Mouse (Mus musculus): ENCODE measurements around the gene Cemip2.

Cemip2 gene

DNA sequence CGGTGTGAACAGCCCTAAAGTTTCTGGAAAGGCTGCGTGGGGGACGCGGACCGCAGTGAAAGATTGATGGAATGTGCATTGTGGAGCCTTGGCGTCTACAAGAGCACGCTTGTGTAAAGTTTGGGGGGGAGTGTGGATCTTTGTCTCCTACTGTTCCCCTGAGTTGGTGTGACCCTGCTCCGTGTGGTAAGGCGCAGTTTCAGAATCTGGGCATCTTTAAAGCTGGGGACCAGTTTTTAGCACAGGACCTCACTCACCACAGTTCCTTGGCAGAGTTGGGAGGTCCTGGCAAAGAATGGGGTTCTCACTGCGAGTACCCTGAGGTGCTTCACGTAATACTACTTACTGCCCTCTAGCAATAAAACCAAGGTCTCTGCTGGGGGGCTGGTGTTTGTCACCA, 964 bp downstream of the Cemip2 start:
- DNase-seq (ENCODE audit: low spot score in 2 of 2): no peak

DNA sequence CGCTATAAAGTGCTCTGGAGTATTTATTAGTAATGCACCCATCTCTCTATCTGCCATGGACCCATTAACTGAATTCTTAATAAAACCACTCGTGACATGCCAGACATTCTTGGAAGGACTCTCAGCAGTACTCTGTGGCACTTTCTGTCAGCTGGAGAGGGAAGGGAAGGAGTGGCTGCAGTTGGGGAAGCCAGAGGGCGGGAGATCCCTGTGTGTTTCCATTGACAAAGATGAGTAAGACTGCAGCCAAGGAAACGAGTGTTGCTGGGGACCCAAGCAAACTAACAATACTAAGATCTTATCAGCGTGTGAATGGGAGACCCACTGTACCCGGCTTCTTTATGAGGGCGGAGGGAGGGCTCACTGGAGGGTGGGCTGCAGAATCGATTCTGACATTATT, 2.5 kb downstream of the Cemip2 start:
- no peak for DNase-seq (ENCODE audit: low spot score in 2 of 2)

DNA sequence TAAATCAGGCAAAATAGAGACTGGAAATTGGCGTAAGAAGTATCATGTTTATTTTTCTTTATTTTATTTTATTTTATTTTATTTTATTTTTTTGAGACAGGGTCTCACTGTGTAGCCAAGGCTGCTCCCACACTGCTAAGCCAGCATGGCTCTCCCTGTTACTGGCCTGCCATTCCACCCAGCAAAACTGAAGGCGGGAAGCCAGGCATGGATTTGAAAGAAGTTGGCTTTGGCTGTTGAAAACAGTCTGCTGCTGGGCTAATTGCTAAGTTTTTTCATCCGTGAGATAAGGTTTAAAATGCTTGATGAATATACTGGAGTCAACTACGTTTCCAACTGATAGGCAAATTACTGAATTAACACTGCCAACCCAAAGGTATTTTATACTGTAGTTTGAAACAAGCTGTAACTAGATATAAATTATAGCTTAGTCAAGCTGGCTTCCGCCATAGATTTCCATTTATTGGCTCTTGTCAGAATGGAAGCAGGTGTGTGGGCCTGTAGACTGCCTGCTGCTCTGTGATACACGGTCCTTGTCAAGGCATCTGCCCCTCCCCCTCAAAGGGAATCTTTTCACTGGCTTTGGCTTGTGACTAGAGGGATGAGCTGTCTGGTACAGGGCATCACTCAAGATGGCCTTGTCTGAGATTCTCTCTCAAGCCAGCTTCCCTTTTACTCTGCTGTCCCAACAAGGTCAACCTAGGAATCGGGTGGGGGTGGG, 3.1 kb downstream of the Cemip2 start:
- DNase-seq (ENCODE audit: low spot score in 2 of 2): no peak

DNA sequence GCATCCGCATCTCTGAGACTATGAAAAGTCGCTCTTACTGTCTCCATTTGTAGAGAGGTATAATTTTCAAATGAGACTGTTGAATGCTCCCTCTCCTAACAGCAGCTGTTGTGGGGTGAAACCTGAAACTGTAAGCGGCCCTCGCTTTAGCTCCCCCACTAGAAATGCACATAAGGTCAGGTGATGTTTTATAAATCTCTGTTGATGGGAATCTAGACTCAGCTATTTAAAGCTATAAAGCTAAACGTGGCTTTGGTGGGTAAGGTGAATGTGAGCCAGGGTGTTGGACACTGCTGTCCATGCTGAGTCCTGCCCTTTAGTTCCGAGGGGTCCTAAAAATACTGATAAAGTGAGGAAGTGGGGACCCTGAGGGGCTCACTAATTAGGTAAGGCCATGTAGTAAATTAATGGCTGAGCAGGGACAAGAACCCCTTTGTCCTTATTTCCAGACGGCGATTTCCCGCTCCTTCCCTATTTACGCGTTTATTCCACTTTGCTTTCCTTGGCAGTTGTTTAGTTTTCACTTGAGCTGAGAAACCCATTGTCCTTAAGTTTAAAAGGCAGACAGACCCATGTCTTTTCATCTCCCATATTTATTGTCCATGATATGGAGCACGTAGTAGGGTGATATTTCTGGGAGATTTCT, 3.8 kb downstream of the Cemip2 start:
- no peak for DNase-seq (ENCODE audit: low spot score in 2 of 2)

DNA sequence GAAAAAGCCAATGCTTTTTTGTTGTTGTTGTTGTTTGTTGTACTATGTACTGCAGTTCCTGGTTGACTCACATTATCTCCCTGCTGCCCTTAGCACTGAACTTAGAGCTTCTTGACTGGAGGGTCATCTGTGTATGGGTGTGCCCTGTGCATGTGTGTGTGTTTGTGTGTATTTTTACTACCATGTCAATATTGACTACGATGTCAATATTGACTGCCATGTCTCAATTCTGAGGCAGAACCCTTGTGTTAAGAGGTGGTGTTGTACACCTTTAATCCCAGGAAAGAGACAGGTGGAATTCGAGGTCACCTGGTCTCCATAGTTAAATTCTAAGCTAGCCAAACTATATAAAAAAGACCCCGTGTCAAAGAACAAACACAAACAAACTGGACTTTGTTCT, 5.6 kb downstream of the Cemip2 start:
- DNase-seq (ENCODE audit: low spot score in 2 of 2): no peak

DNA sequence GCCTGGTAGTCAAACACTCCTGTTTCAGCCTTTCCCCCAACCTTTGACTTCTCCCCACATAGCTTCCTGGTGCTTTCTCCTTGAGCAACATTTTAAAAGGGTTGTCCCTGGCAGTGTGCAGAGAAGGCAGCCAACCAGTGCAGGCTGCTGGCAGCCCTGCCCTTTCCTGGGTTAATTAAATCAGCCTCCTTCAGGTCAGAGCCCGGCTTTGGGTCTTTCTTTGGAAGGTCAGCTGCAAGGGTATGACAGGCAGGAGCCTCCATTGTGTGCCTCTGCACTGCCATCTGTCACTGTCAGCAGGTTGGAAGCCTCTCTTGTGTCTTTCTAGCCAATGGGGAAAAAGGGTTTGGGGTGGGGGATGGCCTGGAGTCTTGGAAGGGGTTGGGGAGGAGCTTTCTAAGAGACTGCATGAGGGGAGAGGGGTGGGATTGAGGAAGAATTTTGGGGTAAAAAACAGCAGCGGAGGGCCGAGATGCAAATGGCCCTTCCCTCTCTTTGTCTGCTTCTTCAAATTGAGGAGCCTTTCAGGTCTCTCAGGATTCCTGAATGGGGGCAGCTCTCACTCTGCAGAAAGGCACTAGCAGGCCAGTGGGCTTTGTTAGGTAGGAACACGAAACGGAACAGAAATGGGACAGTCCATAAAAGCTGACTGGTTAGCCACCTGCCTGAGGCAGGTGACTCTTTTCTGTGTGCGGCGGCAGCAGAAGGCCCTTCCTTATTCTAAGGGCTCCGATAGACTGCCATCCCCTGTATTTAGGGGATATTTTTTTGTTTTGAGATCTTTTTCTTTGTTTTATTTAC, 6.4 kb downstream of the Cemip2 start:
- no peak for DNase-seq (ENCODE audit: low spot score in 2 of 2)

DNA sequence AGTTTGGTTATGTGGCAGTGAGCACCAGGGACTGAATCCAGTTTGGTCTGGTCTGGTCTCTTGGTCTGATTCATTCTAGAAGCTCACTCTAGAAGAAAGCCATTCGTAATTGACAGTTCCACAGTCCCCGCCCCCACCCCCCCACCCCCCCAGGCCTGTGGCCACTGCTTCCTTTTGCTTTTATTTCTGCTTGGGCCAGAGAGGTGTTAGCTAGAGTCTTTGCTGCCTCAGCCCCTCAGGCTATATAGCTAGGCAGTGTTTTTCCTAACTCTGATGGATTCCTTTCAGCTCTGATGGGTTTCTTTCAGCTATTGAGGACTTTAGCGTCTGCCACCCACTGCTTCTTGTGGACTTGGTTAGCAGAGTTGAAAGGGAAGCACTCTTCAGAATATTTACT, 7.0 kb downstream of the Cemip2 start:
- DNase-seq (ENCODE audit: low spot score in 2 of 2): no peak

DNA sequence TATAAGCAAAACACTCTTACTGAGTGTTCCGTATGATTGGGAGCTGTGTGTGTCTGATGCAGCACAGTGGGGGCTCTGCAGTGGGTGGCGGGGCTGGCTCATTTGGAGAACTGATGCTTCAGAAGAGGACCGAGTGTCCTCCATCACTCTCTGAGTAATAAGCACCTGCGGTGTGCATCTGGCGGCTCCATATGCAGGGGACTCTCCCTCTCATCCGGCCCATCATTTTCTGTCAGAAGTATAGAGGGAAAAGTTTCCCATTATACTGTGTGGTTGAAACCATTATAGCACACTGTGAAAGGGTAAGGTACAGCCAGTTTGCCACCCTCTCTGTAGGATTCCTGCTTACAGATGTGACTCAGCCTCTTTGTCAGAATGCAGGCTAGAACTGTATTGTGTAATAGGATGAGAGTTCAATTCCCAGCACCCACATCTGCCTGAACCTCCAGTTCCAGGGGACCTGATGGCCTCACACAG, 8.9 kb downstream of the Cemip2 start:
- no peak for DNase-seq (ENCODE audit: low spot score in 2 of 2)

DNA sequence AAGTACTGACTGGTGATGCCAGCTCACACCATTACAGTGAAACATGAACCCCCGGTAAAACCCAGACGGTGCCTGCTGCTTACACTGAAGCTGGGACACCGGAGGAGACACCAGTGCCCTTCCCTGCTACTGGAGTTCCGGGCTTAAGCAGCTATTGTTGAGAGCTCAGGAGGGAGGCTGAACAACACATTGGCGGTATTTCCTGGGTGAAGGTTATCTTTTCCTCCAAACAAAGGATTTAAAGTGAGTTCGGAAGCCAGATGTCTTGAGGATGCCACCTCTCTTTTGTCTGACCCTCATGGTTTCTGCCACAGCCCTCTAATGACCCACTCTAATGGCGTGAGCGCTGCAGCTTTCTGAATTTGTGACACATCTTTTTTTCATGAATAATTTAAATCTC, 10.9 kb downstream of the Cemip2 start:
- no peak for DNase-seq (ENCODE audit: low spot score in 2 of 2)

DNA sequence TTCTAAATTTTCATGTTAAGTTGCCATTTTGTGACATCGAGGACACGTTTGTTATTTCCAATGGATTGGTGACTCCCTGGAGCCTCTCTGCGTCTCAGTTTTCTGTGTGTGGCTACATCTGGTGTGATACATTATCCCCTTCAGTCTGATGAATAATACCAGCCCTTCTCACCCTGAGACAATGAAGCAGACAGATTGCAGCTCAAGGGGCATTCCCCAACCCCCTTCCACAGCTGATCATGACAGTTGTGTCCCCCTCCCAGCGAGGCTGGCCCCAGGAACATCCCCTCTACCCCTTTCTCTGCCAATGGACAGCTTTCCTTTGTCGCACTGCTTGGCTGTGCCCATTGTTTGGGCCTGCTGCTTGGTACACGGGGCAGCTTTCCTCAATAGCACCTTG, 11.5 kb downstream of the Cemip2 start:
- DNase-seq (ENCODE audit: low spot score in 2 of 2): no peak

DNA sequence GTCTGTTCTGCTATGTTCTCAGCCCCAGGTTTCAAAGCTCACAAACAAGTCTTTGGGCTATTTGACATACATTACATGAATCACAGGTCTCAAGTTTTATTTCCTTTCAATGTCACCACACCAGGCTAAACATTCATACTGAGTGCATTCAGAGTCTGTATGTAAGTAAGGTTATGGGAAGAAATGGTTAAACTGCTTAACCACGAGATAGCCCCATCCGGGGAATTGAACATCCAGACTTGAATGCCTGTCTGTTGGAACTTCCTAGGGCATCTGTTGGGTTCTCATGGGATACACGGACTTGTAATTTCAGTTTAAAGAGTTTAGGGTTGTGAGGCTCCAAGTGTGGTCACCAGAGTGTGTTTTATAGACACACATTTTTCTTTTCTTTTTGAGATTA, 13.2 kb downstream of the Cemip2 start:
- DNase-seq (ENCODE audit: low spot score in 2 of 2): no peak

DNA sequence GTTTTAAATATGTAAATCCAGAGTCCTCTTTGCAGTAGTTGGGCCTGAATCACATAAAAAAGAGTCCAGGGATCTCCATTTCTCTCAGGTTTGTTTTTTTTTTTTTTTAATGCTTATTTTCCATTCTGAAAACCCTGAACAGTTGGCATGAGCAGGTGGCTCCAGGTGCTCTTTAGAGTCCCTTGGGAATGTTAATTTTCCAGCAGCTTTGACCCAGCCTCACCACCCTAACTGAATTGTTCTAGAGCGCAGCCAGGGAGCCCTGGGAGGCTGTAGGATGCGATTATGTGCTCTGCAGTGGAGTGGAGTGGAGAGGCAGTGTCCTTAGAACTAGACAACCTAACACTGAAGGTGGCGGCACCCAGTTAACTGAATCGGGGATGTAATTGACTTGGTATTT, 13.7 kb downstream of the Cemip2 start:
- DNase-seq (ENCODE audit: low spot score in 2 of 2): no peak

DNA sequence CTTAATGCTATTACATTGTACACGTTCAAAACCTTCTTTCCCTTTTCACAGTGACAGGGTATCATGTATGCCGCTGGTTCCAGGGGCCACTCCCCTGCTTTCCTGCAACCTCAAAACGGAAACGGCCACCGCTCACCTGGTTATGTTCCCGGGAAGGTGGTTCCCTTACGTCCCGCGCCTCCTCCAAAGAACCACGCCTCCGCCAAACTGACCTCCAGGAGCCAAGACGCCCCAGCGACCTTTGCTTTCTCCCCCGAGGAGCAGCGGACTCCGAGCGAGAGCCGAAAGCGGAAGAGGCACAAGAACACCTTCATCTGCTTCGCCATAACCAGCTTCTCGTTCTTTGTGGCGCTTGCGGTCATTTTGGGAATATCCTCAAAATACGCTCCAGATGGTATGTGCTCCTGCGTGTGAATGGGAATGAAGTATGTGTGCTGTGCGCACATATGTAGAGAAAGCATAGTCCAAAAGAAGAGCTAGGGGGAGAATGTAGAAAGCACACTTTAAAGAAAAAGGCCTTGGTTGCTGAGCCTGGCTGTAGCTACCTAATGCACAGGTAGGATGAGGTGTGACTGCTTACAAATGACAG, 14.5 kb downstream of the Cemip2 start:
- DNase-seq (ENCODE audit: low spot score in 2 of 2): no peak

DNA sequence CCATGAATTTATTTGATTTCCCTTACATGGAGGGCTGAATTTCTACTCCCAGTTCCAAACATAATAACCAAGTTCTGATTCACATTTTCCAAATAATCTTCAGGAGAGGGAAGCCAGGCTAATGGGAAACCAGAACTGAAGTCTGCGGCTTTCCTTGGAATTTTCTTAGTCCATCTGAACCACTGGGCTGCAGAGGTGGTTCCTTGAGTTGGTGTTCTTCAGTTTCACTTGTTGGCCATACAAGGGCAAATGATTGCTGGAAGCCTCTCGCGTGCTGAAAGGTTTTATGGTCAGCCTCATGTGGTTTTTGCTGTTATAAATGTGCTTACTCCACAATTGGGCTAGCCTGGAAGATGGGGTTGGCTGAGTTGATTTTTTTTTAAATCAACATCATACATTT, 16.4 kb downstream of the Cemip2 start:
- no peak for DNase-seq (ENCODE audit: low spot score in 2 of 2)

DNA sequence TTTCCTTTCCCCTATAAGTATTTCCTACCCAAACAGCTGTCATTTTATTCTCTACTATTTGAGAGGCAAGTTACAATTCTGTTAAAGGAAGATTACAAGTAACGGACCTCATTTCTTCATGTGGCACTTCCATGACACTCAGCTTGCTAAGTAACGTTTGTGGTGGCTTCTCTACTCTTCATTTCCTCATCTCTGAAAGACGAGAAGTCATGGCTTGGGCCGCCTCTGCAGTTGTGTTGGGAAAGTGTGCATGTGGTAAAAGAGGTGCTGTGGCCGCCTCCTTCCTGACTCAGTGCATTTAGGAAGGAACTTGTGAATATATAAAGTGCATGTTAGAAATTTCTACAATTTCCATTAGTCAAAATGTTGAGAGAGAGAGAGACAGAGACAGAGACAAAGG, 18.2 kb downstream of the Cemip2 start:
- DNase-seq (ENCODE audit: low spot score in 2 of 2): no peak

DNA sequence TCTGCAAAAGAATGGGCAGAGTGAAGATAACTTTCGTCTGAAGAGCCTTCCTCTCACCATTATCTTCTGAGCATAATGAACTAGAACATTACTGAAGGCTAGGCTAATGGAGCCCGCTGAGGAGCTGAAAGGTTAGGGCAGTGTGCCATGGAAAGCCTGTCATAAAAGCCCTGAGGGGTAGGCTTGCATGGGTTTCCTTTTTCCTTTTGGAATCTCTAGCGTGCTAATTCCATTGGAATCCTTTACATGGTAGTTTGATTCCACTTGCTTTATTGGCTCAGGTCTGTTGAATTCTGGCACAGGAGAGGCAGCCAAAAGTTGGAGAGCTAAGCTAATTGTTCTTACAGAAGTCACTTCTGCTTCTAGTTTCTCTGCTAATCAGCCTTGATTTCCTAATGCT, 20.6 kb downstream of the Cemip2 start:
- no peak for DNase-seq (ENCODE audit: low spot score in 2 of 2)

DNA sequence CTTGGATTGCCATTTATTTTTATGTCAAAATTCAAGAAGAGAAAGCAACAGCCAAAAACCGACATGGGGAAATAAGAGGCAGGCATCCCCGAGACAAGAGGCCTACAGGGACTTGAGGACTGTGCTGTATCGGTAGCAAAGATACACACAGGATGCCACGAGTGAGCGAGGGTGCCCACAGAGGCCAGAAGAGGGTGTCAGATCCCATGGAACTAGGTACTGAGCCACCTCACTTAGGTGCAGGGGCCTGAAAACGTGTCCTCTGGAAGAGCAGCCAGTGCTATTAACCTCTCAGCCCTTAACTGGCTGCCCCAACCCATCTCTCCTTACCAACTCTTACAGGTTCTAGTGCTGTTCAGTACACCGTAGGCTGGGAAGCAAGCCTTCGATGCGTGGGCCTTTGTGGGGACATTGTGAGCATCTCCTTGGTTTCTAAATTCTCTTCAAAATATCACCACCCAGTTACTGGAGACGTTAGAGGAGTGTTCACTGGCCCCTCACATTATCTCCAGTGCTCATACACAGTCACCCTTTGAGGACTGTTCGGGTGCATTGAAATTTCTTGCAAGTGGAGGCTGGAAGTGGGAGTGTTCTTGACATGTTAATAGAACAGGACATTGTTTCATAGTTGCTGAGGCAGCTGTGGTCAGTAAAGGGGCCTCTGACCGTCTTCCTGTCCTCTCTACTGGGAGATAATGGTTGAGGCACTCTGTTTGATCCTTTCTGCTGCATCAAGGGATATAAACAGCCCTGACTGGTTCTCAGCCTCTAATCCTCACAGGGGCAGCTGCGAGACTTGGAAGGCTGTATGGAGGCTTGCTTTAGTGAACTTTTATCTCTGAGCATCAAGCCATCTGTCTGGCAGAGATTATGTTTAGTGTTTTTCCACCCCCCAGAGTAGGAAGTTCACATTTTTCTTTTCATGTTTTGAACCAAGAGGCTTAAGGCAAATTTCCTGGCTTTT, 21.6 kb downstream of the Cemip2 start:
- no peak for DNase-seq (ENCODE audit: low spot score in 2 of 2)

DNA sequence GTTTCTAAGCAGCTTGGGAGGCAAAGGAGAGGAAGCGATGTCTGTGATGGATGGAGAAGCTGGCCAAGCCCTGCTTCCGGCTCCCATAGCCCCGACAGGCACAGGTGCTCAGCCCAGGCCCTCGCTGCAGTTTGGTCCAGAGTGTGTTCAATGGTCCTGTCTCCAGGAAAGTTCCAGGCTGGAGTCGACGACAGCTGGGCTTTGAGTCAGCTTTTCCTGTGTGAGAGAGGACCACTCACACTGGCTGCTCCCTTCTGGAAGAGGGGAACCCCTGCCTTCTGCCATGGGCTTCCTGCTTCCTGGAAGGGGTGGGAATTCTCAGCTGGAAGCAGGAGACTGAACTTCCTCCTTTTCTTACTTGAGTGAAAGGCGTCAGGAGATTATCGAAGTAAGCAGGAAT, 26.3 kb downstream of the Cemip2 start:
- no peak for DNase-seq (ENCODE audit: low spot score in 2 of 2)

DNA sequence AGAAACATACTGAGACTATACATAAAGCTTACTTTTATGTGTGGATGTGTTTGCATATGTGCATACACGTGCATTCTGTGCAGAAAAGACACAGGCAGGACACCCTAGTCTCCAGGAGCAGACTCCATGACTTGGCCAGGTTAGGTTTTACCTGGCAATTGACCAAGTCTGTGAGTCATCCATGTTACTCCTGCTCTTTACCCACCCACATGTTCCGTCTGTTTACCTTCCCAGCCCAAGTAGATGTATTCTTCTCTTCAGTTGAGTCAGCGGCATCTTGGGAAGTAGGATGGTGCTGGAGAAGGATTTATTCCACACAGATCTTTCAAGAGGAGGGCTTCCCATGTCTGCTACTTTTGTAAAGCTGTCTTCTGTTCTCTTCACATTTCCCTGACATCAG, 27.2 kb downstream of the Cemip2 start:
- no peak for DNase-seq (ENCODE audit: low spot score in 2 of 2)

DNA sequence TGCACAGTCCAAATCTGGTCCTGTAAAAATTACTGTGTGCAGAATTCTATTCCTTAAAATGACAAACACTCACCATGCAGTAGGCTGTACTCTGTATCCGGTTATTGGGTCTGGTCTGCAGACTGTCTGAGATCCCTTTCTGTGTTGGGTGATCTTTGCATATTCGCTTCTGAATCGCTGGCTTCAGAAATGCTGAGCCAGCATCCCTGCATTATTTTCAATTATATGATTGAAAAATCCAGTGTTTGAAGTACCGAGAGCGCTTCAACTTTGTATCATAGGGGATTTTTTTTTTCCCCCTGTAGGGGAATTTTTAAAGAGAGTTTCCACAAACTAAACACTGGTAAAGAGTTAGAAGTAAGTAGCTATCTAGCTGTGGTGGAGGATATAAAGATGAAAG, 32.0 kb downstream of the Cemip2 start:
- no peak for DNase-seq (ENCODE audit: low spot score in 2 of 2)

DNA sequence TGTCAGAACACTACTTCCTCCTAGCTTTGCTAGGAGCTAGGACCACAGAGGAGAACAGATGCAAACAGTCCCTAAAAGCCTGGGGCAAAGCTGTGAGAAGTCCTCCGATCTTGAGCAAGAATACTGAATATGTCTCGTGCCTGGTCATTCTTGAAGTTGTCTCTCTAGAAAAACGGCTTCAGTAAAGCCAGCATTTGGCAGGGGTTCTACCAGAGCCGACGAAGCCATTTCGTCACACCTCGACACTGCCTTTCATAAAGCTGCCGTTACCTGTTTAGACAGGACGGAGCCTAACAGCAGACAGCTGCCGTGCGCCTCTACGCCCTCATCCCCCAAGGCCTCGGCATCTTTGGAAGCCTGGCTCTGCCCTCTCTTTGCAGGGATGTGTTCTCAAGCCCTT, 35.4 kb downstream of the Cemip2 start:
- no peak for DNase-seq (ENCODE audit: low spot score in 2 of 2)
